9 mouse cellular contexts compared by ENCODE assay signal in the genomic region with DNA sequence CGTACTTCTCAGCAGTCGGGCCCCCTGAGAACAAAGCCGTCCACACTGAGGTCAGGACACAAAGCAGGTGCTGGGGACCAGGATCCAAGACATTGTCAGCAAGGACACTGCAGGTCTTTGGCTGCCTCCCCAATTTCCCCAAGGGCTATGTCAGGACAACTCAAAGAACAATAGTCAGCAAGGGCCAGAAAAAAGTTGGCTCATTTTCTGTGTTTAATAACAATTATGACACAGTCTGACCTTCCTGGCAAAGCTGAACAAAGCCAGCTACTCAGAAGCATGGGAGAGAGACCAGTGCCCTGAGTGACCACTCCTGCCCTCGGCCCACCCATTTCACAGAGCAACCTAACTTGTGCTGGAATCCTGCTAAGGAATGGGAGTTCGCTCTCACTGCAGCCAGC. TPM values are rescaled to one million over a fixed set of nuclear protein-coding genes. Genes with fewer than 3 reads are reported as not detected.
DNase-seq lines count a peak whose midpoint lies in the region; ATAC-seq and TF ChIP-seq lines count a peak whose summit lies in the region.
"Had no signal": no experiment of that assay in that cellular context is flagged by ENCODE, and none has a peak within 500 bp of the region (broad histone marks: within the 10 kb centered on the region; RNA-seq: fewer than 3 reads in every experiment).

No protein-coding gene starts in this region.

- 77% methylated on average over 5 of the region's 5 CpGs for WGBS in hindbrain, embryonic 10.5 days
- WGBS in hindbrain, embryonic 13.5 days: 69% methylated on average over 5 of the region's 5 CpGs
- WGBS in lung, adult 2 months: 43% methylated on average over 5 of the region's 5 CpGs
- 77% methylated on average over 5 of the region's 5 CpGs for WGBS in intestine, postnatal 0 days

- H3K4me3 ChIP-seq in hindbrain, embryonic 10.5 days: no peak overlapping the region
- H3K4me3 ChIP-seq in hindbrain, embryonic 13.5 days: no peak overlapping the region
- H3K4me3 ChIP-seq in lung, adult 2 months (replicated peaks; ENCODE audit: extremely low read depth, low read depth, low read length): no peak overlapping the region
- H3K4me3 ChIP-seq in intestine, postnatal 0 days (ENCODE audit: low read depth, low read length): no peak overlapping the region
- H3K4me3 ChIP-seq: liver, embryonic 13.5 days had no signal

- TF ChIP-seq POLR2A in lung, adult 2 months (IDR thresholded peaks at IDR 0.05; ENCODE audit: borderline replicate concordance, extremely low read depth, low read depth, low read length): no peak

- H3K9me3 ChIP-seq in hindbrain, embryonic 10.5 days: no peaks in the 10 kb centered on the region
- no peaks in the 10 kb centered on the region for H3K9me3 ChIP-seq in hindbrain, embryonic 13.5 days
- no peaks in the 10 kb centered on the region for H3K9me3 ChIP-seq in intestine, postnatal 0 days (ENCODE audit: control insufficient read depth)
- H3K9me3 ChIP-seq: liver, embryonic 13.5 days had no signal

- H3K4me1 ChIP-seq in hindbrain, embryonic 10.5 days (replicated peaks): peaks cover 7% of the 10 kb centered on the region; the same call in 1 of the 2 replicates
- no peaks in the 10 kb centered on the region; the same call in 1 of the 2 replicates for H3K4me1 ChIP-seq in hindbrain, embryonic 13.5 days (replicated peaks)
- H3K4me1 ChIP-seq in lung, adult 2 months (ENCODE audit: control insufficient read depth, insufficient read depth, low read length): peaks cover 16% of the 10 kb centered on the region
- H3K4me1 ChIP-seq in intestine, postnatal 0 days (replicated peaks; ENCODE audit: control insufficient read depth, insufficient read depth, low read length): no peaks in the 10 kb centered on the region
- H3K4me1 ChIP-seq: liver, embryonic 13.5 days had no signal

- H3K27me3 ChIP-seq in hindbrain, embryonic 10.5 days (ENCODE audit: insufficient read depth, poor library complexity, severe bottlenecking): no peaks in the 10 kb centered on the region
- H3K27me3 ChIP-seq in hindbrain, embryonic 13.5 days: no peaks in the 10 kb centered on the region
- H3K27me3 ChIP-seq in intestine, postnatal 0 days (replicated peaks; ENCODE audit: control insufficient read depth, insufficient read depth, low read length): no peaks in the 10 kb centered on the region
- H3K27me3 ChIP-seq: liver, embryonic 13.5 days had no signal

- no peak for TF ChIP-seq CTCF in lung, adult 2 months (IDR thresholded peaks at IDR 0.05; ENCODE audit: insufficient read depth, low read length)
- TF ChIP-seq CTCF in intestine, postnatal 0 days (IDR thresholded peaks at IDR 0.05; ENCODE audit: low read depth): no peak

- no peak for ATAC-seq in hindbrain, embryonic 13.5 days (ENCODE audit: low FRiP score)
- no peak for ATAC-seq in activated CD4-positive, CD25-positive, alpha-beta regulatory T cell, adult 4 months
- no peak; the same call in 1 of the 2 replicates for ATAC-seq in intestine, postnatal 0 days

- DNase-seq in hindbrain, embryonic 10.5 days (ENCODE audit: low spot score): no peak
- peak; percentile 34 for DNase-seq in adrenal gland, postnatal 25 days
- peak; percentile 52 for DNase-seq in gastrocnemius, postnatal 10 days
- peak; percentile 49 for DNase-seq in lung, adult 2 months
- no peak for DNase-seq in neural tube, embryonic 10.5 days (ENCODE audit: extremely low spot score, low spot score)
- DNase-seq: liver, embryonic 13.5 days had no signal

- no peak overlapping the region for H3K4me2 ChIP-seq in hindbrain, embryonic 13.5 days
- H3K4me2 ChIP-seq in intestine, postnatal 0 days (replicated peaks; ENCODE audit: low read depth): no peak overlapping the region
- H3K4me2 ChIP-seq: liver, embryonic 13.5 days had no signal

- peaks cover 85% of the 10 kb centered on the region for H3K36me3 ChIP-seq in hindbrain, embryonic 10.5 days
- peaks cover 65% of the 10 kb centered on the region for H3K36me3 ChIP-seq in hindbrain, embryonic 13.5 days
- H3K36me3 ChIP-seq in intestine, postnatal 0 days (ENCODE audit: control insufficient read depth, insufficient read depth): peaks cover 27% of the 10 kb centered on the region

- 0 out of 2 replicates have a peak overlapping the region, but pooled peaks have one; percentile 41 for H3K27ac ChIP-seq in hindbrain, embryonic 10.5 days
- no peak overlapping the region for H3K27ac ChIP-seq in hindbrain, embryonic 13.5 days
- no peak overlapping the region for H3K27ac ChIP-seq in intestine, postnatal 0 days (ENCODE audit: low read depth, low read length)
- H3K27ac ChIP-seq: liver, embryonic 13.5 days had no signal

- H3K9ac ChIP-seq in hindbrain, embryonic 13.5 days: no peak overlapping the region
- H3K9ac ChIP-seq in intestine, postnatal 0 days (ENCODE audit: low read depth, low read length): no peak overlapping the region
- H3K9ac ChIP-seq: liver, embryonic 13.5 days had no signal

RNA-seq across cellular contexts. Expression of a gene that starts 35.3 kb away (rescaled TPM):
- 65.1 and 78.0 TPM in 2 replicates for polyA plus RNA-seq in hindbrain, embryonic 10.5 days (2016; fragmentation: Nextera tagmentation; extraction: Ambion mirVana)
- polyA plus RNA-seq in hindbrain, embryonic 13.5 days (2015; fragmentation: Nextera tagmentation; extraction: Ambion mirVana): 67.9 and 68.8 TPM in 2 replicates
- 63.3 and 90.9 TPM in 2 replicates for total RNA-seq in adrenal gland, postnatal 25 days (2021)
- total RNA-seq in gastrocnemius, postnatal 10 days (2021): 10 to 100 TPM; 43.3 to 64.5 TPM
- 127 and 135 TPM in 2 replicates for polyA plus RNA-seq in lung, adult 2 months (2012; rRNA removed)
- polyA plus RNA-seq in activated CD4-positive, CD25-positive, alpha-beta regulatory T cell, adult 4 months (2017; shearing (Covaris generic)): 10 to 100 TPM; 52.7 to 59.0 TPM
- 10.9 and 13.3 TPM in 2 replicates for polyA plus RNA-seq in intestine, postnatal 0 days (2015; fragmentation: Nextera tagmentation; extraction: Ambion mirVana)

Comparison
In these comparisons a context has a peak if more than half of its experiments do, and no peak if none do; other contexts are left out.
1. DNase-seq: peak in adrenal gland, postnatal 25 days (single experiment), gastrocnemius, postnatal 10 days (single experiment) and lung, adult 2 months (single experiment); none in hindbrain, embryonic 10.5 days (single experiment) and neural tube, embryonic 10.5 days (single experiment).